Mouse (Mus musculus): ENCODE data around the gene 9330159F19Rik. TPM values are rescaled to one million over a fixed set of nuclear protein-coding genes. Genes with fewer than 3 reads are reported as not detected.

9330159F19Rik gene
- not detected for polyA plus RNA-seq (2014; fragmentation: Illumina TruSeq; extraction: RNeasy Lipid Tissue Mini Kit (QIAGEN cat#74804); ENCODE audit: low read depth, low replicate concordance)

DNA sequence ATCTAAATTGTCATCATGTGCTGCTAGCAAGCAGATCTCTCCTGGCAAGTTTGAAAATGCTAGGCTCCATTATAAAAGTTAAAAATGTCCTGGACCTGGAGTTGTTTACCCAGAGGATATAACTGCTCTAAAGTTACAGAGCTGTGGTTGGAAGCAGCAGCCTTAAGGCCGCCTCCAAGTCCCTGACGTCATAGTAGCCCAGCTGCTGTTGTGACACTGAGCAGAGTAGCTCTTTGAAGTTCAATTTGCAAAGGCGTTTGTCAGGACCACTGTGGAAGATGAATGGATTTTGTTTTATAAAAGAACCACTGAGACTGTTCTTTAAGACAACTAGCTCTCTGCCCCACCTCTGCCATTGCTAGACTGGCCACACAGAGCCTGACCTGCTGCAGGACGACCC, at the start of gene 9330159F19Rik:
Gene 9330159F19Rik, plus strand, starts transcription at position 154 of the 400 bp plus-strand sequence.

DNA sequence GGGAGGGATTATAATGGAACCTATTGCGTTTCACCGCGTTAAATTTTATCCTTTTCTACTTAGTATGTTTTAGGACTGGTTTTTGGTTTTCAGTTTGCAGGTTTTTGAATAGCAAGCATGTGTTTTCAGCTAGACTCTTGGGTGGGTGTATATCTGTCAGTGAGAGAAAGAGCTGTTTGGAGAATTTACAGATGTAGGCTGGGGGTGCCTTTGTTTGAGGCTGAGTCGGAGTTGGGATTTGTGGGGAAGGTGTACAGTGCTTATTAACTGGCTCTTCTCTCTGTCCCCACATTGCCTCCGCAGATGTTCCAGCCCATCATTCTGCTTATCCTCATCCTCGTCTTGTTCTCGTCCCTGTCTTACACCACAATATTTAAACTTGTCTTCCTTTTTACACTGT, 12.8 kb upstream of the 9330159F19Rik start, which contains the start of gene Gm49353:
Gene Gm49353, plus strand, starts transcription at position 313 of the 400 bp plus-strand sequence.

Other genes starting within 250 kb of the 9330159F19Rik start
- not detected for gene 2310057J18Rik, start 225.3 kb upstream of the 9330159F19Rik start, polyA plus RNA-seq (2014; fragmentation: Illumina TruSeq; extraction: RNeasy Lipid Tissue Mini Kit (QIAGEN cat#74804); ENCODE audit: low read depth, low replicate concordance)
- not detected for gene Soga3, start 67.8 kb upstream of the 9330159F19Rik start, polyA plus RNA-seq (2014; fragmentation: Illumina TruSeq; extraction: RNeasy Lipid Tissue Mini Kit (QIAGEN cat#74804); ENCODE audit: low read depth, low replicate concordance)
- gene Gm49353, start 12.7 kb upstream of the 9330159F19Rik start, polyA plus RNA-seq (2014; fragmentation: Illumina TruSeq; extraction: RNeasy Lipid Tissue Mini Kit (QIAGEN cat#74804); ENCODE audit: low read depth, low replicate concordance) = not detected
- 201 TPM for gene Echdc1, start 101.6 kb downstream of the 9330159F19Rik start, polyA plus RNA-seq (2014; fragmentation: Illumina TruSeq; extraction: RNeasy Lipid Tissue Mini Kit (QIAGEN cat#74804); ENCODE audit: low read depth, low replicate concordance)
- 81.6 TPM for gene Rnf146, start 150.8 kb downstream of the 9330159F19Rik start, polyA plus RNA-seq (2014; fragmentation: Illumina TruSeq; extraction: RNeasy Lipid Tissue Mini Kit (QIAGEN cat#74804); ENCODE audit: low read depth, low replicate concordance)

Data from kidney, adult 10 weeks (tissue).